Mouse (Mus musculus) forebrain, embryonic 16.5 days (tissue): ENCODE data around the gene Ttll1. TPM values are rescaled to one million over a fixed set of nuclear protein-coding genes. Genes with fewer than 3 reads are reported as not detected.

Source experiments
- ATAC-seq: fragments of 200-750 bp; cut with Nextera tagmentation; 2 replicates; pipeline ENCODE4 v1.8.0; 2017; ENCODE audit warnings: mild to moderate bottlenecking, moderate library complexity
- H3K27ac ChIP-seq: fragments of 300-500 bp; sonication (generic); 2 replicates; pipeline ENCODE4 v1.5.1; 2014; ENCODE audit warnings: low read length, control low read depth
- H3K27me3 ChIP-seq: fragments of 300-500 bp; sonication (generic); replicated peaks from 2 replicates; pipeline ENCODE4 v1.6.1; 2014; ENCODE audit warnings: low read length; ENCODE audit not compliant: control insufficient read depth, insufficient read depth
- H3K36me3 ChIP-seq: fragments of 300-500 bp; sonication (generic); 2 replicates; pipeline ENCODE4 v1.6.1; 2014; ENCODE audit not compliant: control insufficient read depth, insufficient read depth
- H3K4me1 ChIP-seq: fragments of 300-500 bp; sonication (generic); replicated peaks from 2 replicates; pipeline ENCODE4 v1.6.1; 2014; ENCODE audit warnings: low read length; ENCODE audit not compliant: control insufficient read depth, insufficient read depth
- H3K4me2 ChIP-seq: fragments of 300-500 bp; sonication (generic); 2 replicates; pipeline ENCODE4 v1.6.1; 2014; ENCODE audit warnings: mild to moderate bottlenecking, low read length, control low read depth
- H3K4me3 ChIP-seq: fragments of 300-500 bp; sonication (generic); replicated peaks from 2 replicates; pipeline ENCODE4 v1.5.1; 2014; ENCODE audit warnings: mild to moderate bottlenecking, low read length, control low read depth
- H3K9ac ChIP-seq: fragments of 300-500 bp; sonication (generic); replicated peaks from 2 replicates; pipeline ENCODE4 v1.6.1; 2014; ENCODE audit warnings: low read depth, low read length, control low read depth
- H3K9me3 ChIP-seq: fragments of 300-500 bp; sonication (generic); 2 replicates; pipeline ENCODE4 v1.6.1; 2016; ENCODE audit warnings: low read length; ENCODE audit not compliant: control insufficient read depth
- WGBS: fragments of 180-500 bp; shearing (Covaris S2); extraction: QIAGEN DNeasy Blood & Tissue Kit; methylation state at CpG from one replicate; pipeline ENCODE4 v1.1.7; 2014; 5-methylcytosine and 5-hydroxymethylcytosine counted together
- microRNA-seq: library from miRNA; unstranded; fragments of <30 nt; microRNA quantifications from one replicate; pipeline ENCODE4, GENCODE M21; 2017
- polyA plus RNA-seq: library from polyadenylated mRNA; unstranded; fragments of >200 nt; fragmentation: Nextera tagmentation; extraction: Ambion mirVana; gene quantifications from 2 replicates; pipeline ENCODE4 v1.2.1, GENCODE M21; 2015

Ttll1 gene
- polyA plus RNA-seq, 1 experiment from 2014 or later: 114 TPM

- Histone ChIP-seq H3K9ac (no peak overlapping the region), H3K4me3 (no peak overlapping the region), H3K27me3 (no peaks in the 10 kb centered on the region), H3K9me3 (no peaks in the 10 kb centered on the region), H3K4me1 (peaks cover 9% of the 10 kb centered on the region), H3K4me2 (no peak overlapping the region), H3K36me3 (no peaks in the 10 kb centered on the region), H3K27ac (no peak overlapping the region)
- no peak for ATAC-seq
- 83% methylated on average over 6 of the region's 6 CpGs for WGBS
Observed at GRCm38 (mm10) chr15:83444425-83444824, 66.3 kb downstream of the Ttll1 start.

- Histone ChIP-seq H3K9me3 (no peaks in the 10 kb centered on the region), H3K36me3 (no peaks in the 10 kb centered on the region), H3K4me3 (no peak overlapping the region), H3K9ac (no peak overlapping the region), H3K27me3 (no peaks in the 10 kb centered on the region), H3K27ac (no peak overlapping the region), H3K4me1 (peaks cover under 1% of the 10 kb centered on the region), H3K4me2 (no peak overlapping the region)
- WGBS: 90% methylated on average over 4 of the region's 4 CpGs
- no peak for ATAC-seq
Observed at GRCm38 (mm10) chr15:83442495-83443037, 68.1 kb downstream of the Ttll1 start.

GRCm38 (mm10) chr15:83440726-83441125, 70.0 kb downstream of the Ttll1 start:
- no peaks in the 10 kb centered on the region for H3K9me3 ChIP-seq
- no peaks in the 10 kb centered on the region for H3K36me3 ChIP-seq
- ATAC-seq: no peak
- no peak overlapping the region for H3K27ac ChIP-seq
- H3K4me2 ChIP-seq: no peak overlapping the region
- no peaks in the 10 kb centered on the region for H3K27me3 ChIP-seq
- no peak overlapping the region for H3K4me3 ChIP-seq
- H3K9ac ChIP-seq: no peak overlapping the region
- no peaks in the 10 kb centered on the region for H3K4me1 ChIP-seq
- 69% methylated on average over 5 of the region's 5 CpGs for WGBS

- ATAC-seq: no peak
- H3K9me3 ChIP-seq: no peaks in the 10 kb centered on the region
- H3K27me3 ChIP-seq: no peaks in the 10 kb centered on the region
Observed at GRCm38 (mm10) chr15:83436541-83436940, 74.2 kb downstream of the Ttll1 start.

GRCm38 (mm10) chr15:83435324-83436090, 75.2 kb downstream of the Ttll1 start:
- WGBS: 64% methylated on average over 8 of the region's 8 CpGs

More at GRCm38 (mm10) chr15:83436541-83436940, 74.2 kb downstream of the Ttll1 start:
- no peak overlapping the region for H3K27ac ChIP-seq
- H3K4me3 ChIP-seq: no peak overlapping the region
- peaks cover 5% of the 10 kb centered on the region for H3K4me1 ChIP-seq
- no peaks in the 10 kb centered on the region for H3K36me3 ChIP-seq
- H3K4me2 ChIP-seq: no peak overlapping the region
- 77% methylated on average over 9 of the region's 9 CpGs for WGBS
- no peak overlapping the region for H3K9ac ChIP-seq

GRCm38 (mm10) chr15:83434692-83435091, 76.0 kb downstream of the Ttll1 start:
- 80% methylated on average over 4 of the region's 4 CpGs for WGBS
- no peaks in the 10 kb centered on the region for H3K27me3 ChIP-seq
- peaks cover 5% of the 10 kb centered on the region for H3K4me1 ChIP-seq
- H3K36me3 ChIP-seq: no peaks in the 10 kb centered on the region
- no peak overlapping the region for H3K4me2 ChIP-seq
- H3K4me3 ChIP-seq: no peak overlapping the region
- H3K9me3 ChIP-seq: no peaks in the 10 kb centered on the region
- no peak overlapping the region for H3K27ac ChIP-seq
- no peak for ATAC-seq
- H3K9ac ChIP-seq: no peak overlapping the region

More at GRCm38 (mm10) chr15:83435324-83436090, 75.2 kb downstream of the Ttll1 start:
- Histone ChIP-seq H3K9me3 (no peaks in the 10 kb centered on the region), H3K36me3 (no peaks in the 10 kb centered on the region), H3K9ac (no peak overlapping the region), H3K4me3 (no peak overlapping the region), H3K27ac (no peak overlapping the region), H3K4me2 (no peak overlapping the region), H3K4me1 (peaks cover 5% of the 10 kb centered on the region), H3K27me3 (no peaks in the 10 kb centered on the region)
- ATAC-seq: no peak

Small RNA genes lying within 50 kb of the gene (microRNA-seq; reads per million reads assigned to microRNA genes)
- not detected for gene Gm24575

Other genes starting within 250 kb of the Ttll1 start
- gene Arfgap3, start 160.6 kb downstream of the Ttll1 start, polyA plus RNA-seq: 44.5 and 46.3 TPM in 2 replicates
- gene Pacsin2, start 46.3 kb downstream of the Ttll1 start, polyA plus RNA-seq: 19.8 and 20.0 TPM in 2 replicates
- gene Bik, start 16.0 kb upstream of the Ttll1 start, polyA plus RNA-seq: 0.36 and 1.1 TPM in 2 replicates
- gene Tspo, start 52.7 kb upstream of the Ttll1 start, polyA plus RNA-seq: 10.1 and 10.6 TPM in 2 replicates
- gene Mcat, start 52.9 kb upstream of the Ttll1 start, polyA plus RNA-seq: 34.3 and 34.7 TPM in 2 replicates
- 47.6 and 49.6 TPM in 2 replicates for gene Ttll12, start 84.3 kb upstream of the Ttll1 start, polyA plus RNA-seq
- gene Scube1, start 214.1 kb upstream of the Ttll1 start, polyA plus RNA-seq: 21.9 and 23.6 TPM in 2 replicates